Mouse (Mus musculus): ENCODE measurements around the gene Rasip1.

GRCm38 (mm10) chr7:45625481-45625880 lies 1.8 kb upstream of the Rasip1 start:
- TF ChIP-seq CTCF (IDR thresholded peaks at IDR 0.05; ENCODE audit: control insufficient read depth, insufficient read depth, insufficient read length) (no peak), USF1 (IDR thresholded peaks at IDR 0.05; ENCODE audit: low read depth) (no peak), MYOG (IDR thresholded peaks at IDR 0.05; ENCODE audit: control insufficient read depth, extremely low read depth, insufficient read length) (no peak)
